Mouse (Mus musculus): Measurements from ENCODE around the gene Ttc30a1. TPM values are rescaled to one million over a fixed set of nuclear protein-coding genes. Genes with fewer than 3 reads are reported as not detected.
A peak's percentile ranks its signal among the peaks of the same experiment; 100 is the strongest.

Gene Ttc30a1
- polyA plus RNA-seq, 1 experiment = 0.57 TPM

GRCm38 (mm10) chr2:75974131-75974530 is 7.6 kb downstream of the Ttc30a1 start:
- Histone ChIP-seq H3K27ac (ENCODE audit: control insufficient read depth, insufficient read depth, low read depth, low read length, poor library complexity) (no peak overlapping the region), H3K4me1 (ENCODE audit: control insufficient read depth, insufficient read depth, low read length) (no peaks in the 10 kb centered on the region; the same call in 1 of the 2 replicates), H3K4me3 (replicated peaks; ENCODE audit: control insufficient read depth, low read depth, low read length) (no peak overlapping the region)
- WGBS = 81% methylated on average over 9 of the region's 9 CpGs
- TF ChIP-seq POLR2A (IDR thresholded peaks at IDR 0.05; ENCODE audit: borderline replicate concordance, control insufficient read depth, low read depth, low read length) = no peak
- no peak for TF ChIP-seq CTCF (IDR thresholded peaks at IDR 0.05; ENCODE audit: control insufficient read depth, insufficient read depth, low read length)

GRCm38 (mm10) chr2:75964972-75965371 is 16.8 kb downstream of the Ttc30a1 start:
- H3K4me1 ChIP-seq (ENCODE audit: control insufficient read depth, insufficient read depth, low read length) = no peaks in the 10 kb centered on the region
- no peak overlapping the region for H3K27ac ChIP-seq (ENCODE audit: control insufficient read depth, insufficient read depth, low read depth, low read length, poor library complexity)
- no peak overlapping the region for H3K4me3 ChIP-seq (replicated peaks; ENCODE audit: control insufficient read depth, low read depth, low read length)
- TF ChIP-seq POLR2A (IDR thresholded peaks at IDR 0.05; ENCODE audit: borderline replicate concordance, control insufficient read depth, low read depth, low read length) (no peak), CTCF (IDR thresholded peaks at IDR 0.05; ENCODE audit: control insufficient read depth, insufficient read depth, low read length) (no peak)
- 15% methylated on average over 5 of the region's 5 CpGs for WGBS

GRCm38 (mm10) chr2:75964512-75964911 is 17.3 kb downstream of the Ttc30a1 start:
- no peak overlapping the region for H3K4me3 ChIP-seq (replicated peaks; ENCODE audit: control insufficient read depth, low read depth, low read length)
- TF ChIP-seq POLR2A (IDR thresholded peaks at IDR 0.05; ENCODE audit: borderline replicate concordance, control insufficient read depth, low read depth, low read length) (no peak), CTCF (IDR thresholded peaks at IDR 0.05; ENCODE audit: control insufficient read depth, insufficient read depth, low read length) (peak; percentile 49; the same call in 1 of the 2 replicates)

GRCm38 (mm10) chr2:75964051-75964450 is 17.7 kb downstream of the Ttc30a1 start:
- Histone ChIP-seq H3K4me3 (replicated peaks; ENCODE audit: control insufficient read depth, low read depth, low read length) (no peak overlapping the region), H3K27ac (ENCODE audit: control insufficient read depth, insufficient read depth, low read depth, low read length, poor library complexity) (no peak overlapping the region), H3K4me1 (ENCODE audit: control insufficient read depth, insufficient read depth, low read length) (no peaks in the 10 kb centered on the region)
- WGBS = 42% methylated on average over 5 of the region's 5 CpGs
- no peak for TF ChIP-seq CTCF (IDR thresholded peaks at IDR 0.05; ENCODE audit: control insufficient read depth, insufficient read depth, low read length)
- no peak for TF ChIP-seq POLR2A (IDR thresholded peaks at IDR 0.05; ENCODE audit: borderline replicate concordance, control insufficient read depth, low read depth, low read length)

More at GRCm38 (mm10) chr2:75964512-75964911, 17.3 kb downstream of the Ttc30a1 start:
- Histone ChIP-seq H3K27ac (ENCODE audit: control insufficient read depth, insufficient read depth, low read depth, low read length, poor library complexity) (no peak overlapping the region), H3K4me1 (ENCODE audit: control insufficient read depth, insufficient read depth, low read length) (no peaks in the 10 kb centered on the region)
- 9% methylated on average over 14 of the region's 14 CpGs for WGBS

- Histone ChIP-seq H3K4me3 (replicated peaks; ENCODE audit: control insufficient read depth, low read depth, low read length) (no peak overlapping the region), H3K4me1 (ENCODE audit: control insufficient read depth, insufficient read depth, low read length) (no peaks in the 10 kb centered on the region), H3K27ac (ENCODE audit: control insufficient read depth, insufficient read depth, low read depth, low read length, poor library complexity) (no peak overlapping the region)
- 81% methylated on average over 10 of the region's 10 CpGs for WGBS
- TF ChIP-seq CTCF (IDR thresholded peaks at IDR 0.05; ENCODE audit: control insufficient read depth, insufficient read depth, low read length) = no peak
- no peak for TF ChIP-seq POLR2A (IDR thresholded peaks at IDR 0.05; ENCODE audit: borderline replicate concordance, control insufficient read depth, low read depth, low read length)
These were observed 18.4 kb downstream of the Ttc30a1 start for GRCm38 (mm10) chr2:75963211-75963840.

GRCm38 (mm10) chr2:75960366-75961330 is 21.1 kb downstream of the Ttc30a1 start:
- no peak overlapping the region for H3K27ac ChIP-seq (ENCODE audit: control insufficient read depth, insufficient read depth, low read depth, low read length, poor library complexity)
- TF ChIP-seq POLR2A (IDR thresholded peaks at IDR 0.05; ENCODE audit: borderline replicate concordance, control insufficient read depth, low read depth, low read length) (no peak), CTCF (IDR thresholded peaks at IDR 0.05; ENCODE audit: control insufficient read depth, insufficient read depth, low read length) (no peak)
- H3K4me1 ChIP-seq (ENCODE audit: control insufficient read depth, insufficient read depth, low read length) = no peaks in the 10 kb centered on the region
- H3K4me3 ChIP-seq (replicated peaks; ENCODE audit: control insufficient read depth, low read depth, low read length) = no peak overlapping the region
- WGBS = 83% methylated on average over 15 of the region's 15 CpGs

DNA sequence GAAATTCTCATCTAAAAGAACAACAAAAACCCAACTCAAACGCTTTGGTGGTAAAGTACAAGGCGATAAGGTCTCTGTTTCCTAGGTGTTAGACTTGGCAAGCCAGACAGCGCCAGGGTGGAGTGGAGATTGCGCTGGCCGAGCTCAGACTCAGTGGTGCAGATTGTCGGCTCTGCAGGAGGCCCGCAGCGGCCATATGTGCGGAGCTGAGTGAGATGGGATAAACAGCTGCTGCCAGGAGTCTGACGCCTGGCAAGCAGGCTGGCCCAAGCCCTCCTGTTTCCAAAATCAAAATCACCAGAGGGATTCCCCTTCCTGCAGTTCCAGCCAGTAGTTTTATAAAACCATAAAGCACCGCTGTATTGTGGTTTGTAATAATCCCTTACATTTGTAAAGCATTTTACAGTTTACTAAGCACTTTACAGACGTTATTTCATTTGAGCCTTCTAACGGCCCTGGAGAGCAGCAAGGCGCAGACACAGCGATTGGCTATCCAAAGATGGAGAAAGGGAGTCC is 21.9 kb downstream of the Ttc30a1 start:
- TF ChIP-seq CTCF (IDR thresholded peaks at IDR 0.05; ENCODE audit: control insufficient read depth, insufficient read depth, low read length) (no peak), POLR2A (IDR thresholded peaks at IDR 0.05; ENCODE audit: borderline replicate concordance, control insufficient read depth, low read depth, low read length) (no peak)
- H3K27ac ChIP-seq (ENCODE audit: control insufficient read depth, insufficient read depth, low read depth, low read length, poor library complexity) = no peak overlapping the region
- 78% methylated on average over 15 of the region's 15 CpGs for WGBS

More for the DNA sequence above, 21.9 kb downstream of the Ttc30a1 start:
- Histone ChIP-seq H3K4me1 (ENCODE audit: control insufficient read depth, insufficient read depth, low read length) (no peaks in the 10 kb centered on the region), H3K4me3 (replicated peaks; ENCODE audit: control insufficient read depth, low read depth, low read length) (no peak overlapping the region)

Measured in bone marrow, adult 2 months (tissue).